Mouse (Mus musculus): ENCODE data around the gene Hyal3. TPM values are rescaled to one million over a fixed set of nuclear protein-coding genes. Genes with fewer than 3 reads are reported as not detected.
"Not testable (repeated sequence)": the region's sequence is repeated elsewhere in the genome, so short reads cannot be mapped to it uniquely, and the experiment has no call there.

Gene Hyal3
- polyA plus RNA-seq, 1 experiment from 2014 or later, result 2.2 TPM

GRCm38 (mm10) chr9:107551117-107551889 is 29.3 kb upstream of the Hyal3 start, which contains the start of gene Rassf1:
Gene Rassf1 (plus strand): TSS chr9:107551555.
- Histone ChIP-seq H3K9me3 (replicated peaks) (no peaks in the 10 kb centered on the region), H3K4me2 (peak within 1 kb of the TSS; percentile 89), H3K27me3 (replicated peaks) (peaks cover 50% of the 10 kb centered on the region), H3K9ac (replicated peaks) (peak within 1 kb of the TSS; percentile 45), H3K36me3 (no peaks in the 10 kb centered on the region), H3K4me3 (replicated peaks) (peak within 1 kb of the TSS; percentile 36), H3K4me1 (peaks cover 61% of the 10 kb centered on the region), H3K27ac (replicated peaks) (0 out of 2 replicates have a peak within 1 kb of the TSS, but pooled peaks have one; percentile 38)
- WGBS, result 2% methylated on average over 63 of the region's 63 CpGs
- ATAC-seq (ENCODE audit: low FRiP score), result no peak

GRCm38 (mm10) chr9:107551890-107552355 is 28.7 kb upstream of the Hyal3 start:
- WGBS, result 14% methylated on average over 8 of the region's 8 CpGs
- Histone ChIP-seq H3K4me2 (peak overlapping the region; percentile 89), H3K4me3 (replicated peaks) (peak overlapping the region; percentile 36), H3K36me3 (no peaks in the 10 kb centered on the region; the same call in 1 of the 2 replicates), H3K4me1 (peaks cover 61% of the 10 kb centered on the region), H3K27me3 (replicated peaks) (peaks cover 50% of the 10 kb centered on the region), H3K9me3 (replicated peaks) (no peaks in the 10 kb centered on the region), H3K27ac (replicated peaks) (0 out of 2 replicates have a peak overlapping the region, but pooled peaks have one; percentile 38), H3K9ac (replicated peaks) (peak overlapping the region; percentile 45; the same call in 1 of the 2 replicates)
- ATAC-seq (ENCODE audit: low FRiP score), result no peak

- Histone ChIP-seq H3K4me2 (peak overlapping the region; percentile 89), H3K9me3 (replicated peaks) (no peaks in the 10 kb centered on the region), H3K36me3 (peaks cover 9% of the 10 kb centered on the region), H3K4me3 (replicated peaks) (peak overlapping the region; percentile 82; the same call in 1 of the 2 replicates), H3K27ac (replicated peaks) (no peak overlapping the region), H3K9ac (replicated peaks) (no peak overlapping the region), H3K27me3 (replicated peaks) (peaks cover 50% of the 10 kb centered on the region), H3K4me1 (peaks cover 58% of the 10 kb centered on the region)
- 81% methylated on average over 5 of the region's 5 CpGs for WGBS
- ATAC-seq (ENCODE audit: low FRiP score), result no peak
Observed at GRCm38 (mm10) chr9:107552690-107553393, 27.8 kb upstream of the Hyal3 start.

GRCm38 (mm10) chr9:107553541-107554318 is 26.9 kb upstream of the Hyal3 start:
- Histone ChIP-seq H3K27me3 (replicated peaks) (peaks cover 43% of the 10 kb centered on the region), H3K4me2 (peak overlapping the region; percentile 89), H3K27ac (replicated peaks) (peak overlapping the region; percentile 92), H3K4me1 (peaks cover 58% of the 10 kb centered on the region), H3K9me3 (replicated peaks) (no peaks in the 10 kb centered on the region), H3K4me3 (replicated peaks) (peak overlapping the region; percentile 82), H3K9ac (replicated peaks) (peak overlapping the region; percentile 72), H3K36me3 (peaks cover 17% of the 10 kb centered on the region)
- WGBS, result 4% methylated on average over 37 of the region's 37 CpGs
- peak; percentile 73 for ATAC-seq (ENCODE audit: low FRiP score)

- H3K27ac ChIP-seq (replicated peaks), result peak overlapping the region; percentile 92
- peak; percentile 93 for ATAC-seq (ENCODE audit: low FRiP score)
- H3K4me3 ChIP-seq (replicated peaks), result peak overlapping the region; percentile 82
- under 1% methylated on average over 53 of the region's 53 CpGs for WGBS
- H3K27me3 ChIP-seq (replicated peaks), result peaks cover 36% of the 10 kb centered on the region
- H3K36me3 ChIP-seq, result peaks cover 23% of the 10 kb centered on the region
- no peaks in the 10 kb centered on the region for H3K9me3 ChIP-seq (replicated peaks)
- H3K4me2 ChIP-seq, result peak overlapping the region; percentile 89
- H3K9ac ChIP-seq (replicated peaks), result peak overlapping the region; percentile 84
- H3K4me1 ChIP-seq, result peaks cover 58% of the 10 kb centered on the region
Observed at GRCm38 (mm10) chr9:107554319-107554825, 26.2 kb upstream of the Hyal3 start.

GRCm38 (mm10) chr9:107555031-107555457 is 25.6 kb upstream of the Hyal3 start:
- peak; percentile 16; the same call in 1 of the 2 replicates for ATAC-seq (ENCODE audit: low FRiP score)
- Histone ChIP-seq H3K9ac (replicated peaks) (peak overlapping the region; percentile 84), H3K36me3 (peaks cover 30% of the 10 kb centered on the region), H3K27ac (replicated peaks) (peak overlapping the region; percentile 92), H3K4me3 (replicated peaks) (peak overlapping the region; percentile 82), H3K9me3 (replicated peaks) (no peaks in the 10 kb centered on the region), H3K4me1 (peaks cover 58% of the 10 kb centered on the region), H3K4me2 (peak overlapping the region; percentile 89), H3K27me3 (replicated peaks) (peaks cover 31% of the 10 kb centered on the region)
- WGBS, result 0% methylated on average over 23 of the region's 23 CpGs

- ATAC-seq (ENCODE audit: low FRiP score), result no peak
- peaks cover 56% of the 10 kb centered on the region for H3K4me1 ChIP-seq
- H3K27ac ChIP-seq (replicated peaks), result peak overlapping the region; percentile 92; the same call in 1 of the 2 replicates
- no peaks in the 10 kb centered on the region for H3K9me3 ChIP-seq (replicated peaks)
- 54% methylated on average over 2 of the region's 2 CpGs for WGBS
- peaks cover 37% of the 10 kb centered on the region for H3K36me3 ChIP-seq
- H3K9ac ChIP-seq (replicated peaks), result peak overlapping the region; percentile 84
- H3K4me3 ChIP-seq (replicated peaks), result peak overlapping the region; percentile 82
- H3K4me2 ChIP-seq, result peak overlapping the region; percentile 89
- peaks cover 24% of the 10 kb centered on the region for H3K27me3 ChIP-seq (replicated peaks)
Observed at GRCm38 (mm10) chr9:107555701-107556100, 24.9 kb upstream of the Hyal3 start.

- ATAC-seq (ENCODE audit: low FRiP score), result no peak
- WGBS, result 76% methylated on average over 3 of the region's 3 CpGs
- peaks cover 43% of the 10 kb centered on the region for H3K36me3 ChIP-seq
- peak overlapping the region; percentile 82; the same call in 1 of the 2 replicates for H3K4me3 ChIP-seq (replicated peaks)
- no peaks in the 10 kb centered on the region for H3K9me3 ChIP-seq (replicated peaks)
- H3K27ac ChIP-seq (replicated peaks), result no peak overlapping the region
- H3K4me1 ChIP-seq, result peaks cover 50% of the 10 kb centered on the region
- peak overlapping the region; percentile 89 for H3K4me2 ChIP-seq
- H3K9ac ChIP-seq (replicated peaks), result no peak overlapping the region
- H3K27me3 ChIP-seq (replicated peaks), result peaks cover 18% of the 10 kb centered on the region
Observed at GRCm38 (mm10) chr9:107556346-107556745, 24.3 kb upstream of the Hyal3 start.

GRCm38 (mm10) chr9:107563029-107563581 is 17.5 kb upstream of the Hyal3 start, which contains the start of gene Tusc2:
Gene Tusc2 (plus strand): TSS chr9:107563255.
- peaks cover 57% of the 10 kb centered on the region for H3K36me3 ChIP-seq
- H3K4me1 ChIP-seq, result peaks cover 39% of the 10 kb centered on the region
- peak within 1 kb of the TSS; percentile 73 for H3K27ac ChIP-seq (replicated peaks)
- peak; percentile 93 for ATAC-seq (ENCODE audit: low FRiP score)
- H3K27me3 ChIP-seq (replicated peaks), result no peaks in the 10 kb centered on the region
- no peaks in the 10 kb centered on the region for H3K9me3 ChIP-seq (replicated peaks)
- peak within 1 kb of the TSS; percentile 95 for H3K9ac ChIP-seq (replicated peaks)
- H3K4me2 ChIP-seq, result peak within 1 kb of the TSS; percentile 78
- under 1% methylated on average over 45 of the region's 46 CpGs for WGBS
- H3K4me3 ChIP-seq (replicated peaks), result peak within 1 kb of the TSS; percentile 69

GRCm38 (mm10) chr9:107565556-107565955 is 15.1 kb upstream of the Hyal3 start:
- not testable (repeated sequence) for H3K9me3 ChIP-seq (replicated peaks); H3K4me3 ChIP-seq (replicated peaks); ATAC-seq (ENCODE audit: low FRiP score); H3K9ac ChIP-seq (replicated peaks); H3K27me3 ChIP-seq (replicated peaks); H3K27ac ChIP-seq (replicated peaks)
- Histone ChIP-seq H3K36me3 (peaks cover 33% of the 10 kb centered on the region), H3K4me1 (peaks cover 53% of the 10 kb centered on the region), H3K4me2 (peak overlapping the region; percentile 5; the same call in 1 of the 2 replicates)
- 58% methylated on average over 5 of the region's 5 CpGs for WGBS

Measured in neural tube, embryonic 15.5 days (tissue).